Mouse (Mus musculus): ENCODE measurements around the gene Shq1. TPM values are rescaled to one million over a fixed set of nuclear protein-coding genes. Genes with fewer than 3 reads are reported as not detected.

Shq1 gene
- polyA plus RNA-seq, 1 experiment from 2014 or later: 8.1 TPM

GRCm38 (mm10) chr6:100542154-100542997 lies 128.6 kb downstream of the Shq1 start:
- Histone ChIP-seq H3K4me3 (ENCODE audit: low read depth, low read length) (no peak overlapping the region), H3K36me3 (ENCODE audit: control insufficient read depth, insufficient read depth) (no peaks in the 10 kb centered on the region), H3K4me1 (ENCODE audit: control insufficient read depth, low read depth, low read length) (no peaks in the 10 kb centered on the region), H3K9me3 (replicated peaks; ENCODE audit: control insufficient read depth, low read length) (no peaks in the 10 kb centered on the region), H3K27ac (ENCODE audit: low read length) (no peak overlapping the region), H3K9ac (ENCODE audit: low read depth, low read length) (no peak overlapping the region), H3K4me2 (ENCODE audit: low read depth, low read length) (no peak overlapping the region), H3K27me3 (ENCODE audit: control insufficient read depth, insufficient read depth, low read depth, low read length) (no peaks in the 10 kb centered on the region)
- 71% methylated on average over 15 of the region's 15 CpGs for WGBS (ENCODE audit: insufficient replicate concordance)
- no peak for ATAC-seq (ENCODE audit: low read depth)

GRCm38 (mm10) chr6:100539698-100540097 lies 131.3 kb downstream of the Shq1 start:
- no peaks in the 10 kb centered on the region for H3K27me3 ChIP-seq (ENCODE audit: control insufficient read depth, insufficient read depth, low read depth, low read length)
- no peaks in the 10 kb centered on the region for H3K4me1 ChIP-seq (ENCODE audit: control insufficient read depth, low read depth, low read length)
- H3K36me3 ChIP-seq (ENCODE audit: control insufficient read depth, insufficient read depth): no peaks in the 10 kb centered on the region
- H3K27ac ChIP-seq (ENCODE audit: low read length): no peak overlapping the region
- no peaks in the 10 kb centered on the region for H3K9me3 ChIP-seq (replicated peaks; ENCODE audit: control insufficient read depth, low read length)
- H3K9ac ChIP-seq (ENCODE audit: low read depth, low read length): no peak overlapping the region
- no peak for ATAC-seq (ENCODE audit: low read depth)
- 32% methylated on average over 4 of the region's 4 CpGs for WGBS (ENCODE audit: insufficient replicate concordance)
- H3K4me3 ChIP-seq (ENCODE audit: low read depth, low read length): no peak overlapping the region
- no peak overlapping the region for H3K4me2 ChIP-seq (ENCODE audit: low read depth, low read length)

- no peaks in the 10 kb centered on the region for H3K36me3 ChIP-seq (ENCODE audit: control insufficient read depth, insufficient read depth)
- no peaks in the 10 kb centered on the region for H3K4me1 ChIP-seq (ENCODE audit: control insufficient read depth, low read depth, low read length)
- no peak overlapping the region for H3K9ac ChIP-seq (ENCODE audit: low read depth, low read length)
- H3K4me2 ChIP-seq (ENCODE audit: low read depth, low read length): no peak overlapping the region
- H3K4me3 ChIP-seq (ENCODE audit: low read depth, low read length): no peak overlapping the region
- H3K9me3 ChIP-seq (replicated peaks; ENCODE audit: control insufficient read depth, low read length): no peaks in the 10 kb centered on the region
- H3K27me3 ChIP-seq (ENCODE audit: control insufficient read depth, insufficient read depth, low read depth, low read length): no peaks in the 10 kb centered on the region
- 64% methylated on average over 7 of the region's 7 CpGs for WGBS (ENCODE audit: insufficient replicate concordance)
- no peak for ATAC-seq (ENCODE audit: low read depth)
- no peak overlapping the region for H3K27ac ChIP-seq (ENCODE audit: low read length)
Measured at GRCm38 (mm10) chr6:100538570-100538969, 132.4 kb downstream of the Shq1 start.

- no peak for ATAC-seq (ENCODE audit: low read depth)
- H3K4me2 ChIP-seq (ENCODE audit: low read depth, low read length): no peak overlapping the region
- 51% methylated on average over 6 of the region's 6 CpGs for WGBS (ENCODE audit: insufficient replicate concordance)
- no peaks in the 10 kb centered on the region for H3K36me3 ChIP-seq (ENCODE audit: control insufficient read depth, insufficient read depth)
- H3K27ac ChIP-seq (ENCODE audit: low read length): no peak overlapping the region
- H3K4me3 ChIP-seq (ENCODE audit: low read depth, low read length): no peak overlapping the region
- H3K9me3 ChIP-seq (replicated peaks; ENCODE audit: control insufficient read depth, low read length): no peaks in the 10 kb centered on the region
- H3K4me1 ChIP-seq (ENCODE audit: control insufficient read depth, low read depth, low read length): no peaks in the 10 kb centered on the region
- H3K9ac ChIP-seq (ENCODE audit: low read depth, low read length): no peak overlapping the region
- H3K27me3 ChIP-seq (ENCODE audit: control insufficient read depth, insufficient read depth, low read depth, low read length): no peaks in the 10 kb centered on the region
Measured at GRCm38 (mm10) chr6:100537987-100538386, 133.0 kb downstream of the Shq1 start.

GRCm38 (mm10) chr6:100537042-100537441 lies 133.9 kb downstream of the Shq1 start:
- Histone ChIP-seq H3K36me3 (ENCODE audit: control insufficient read depth, insufficient read depth) (no peaks in the 10 kb centered on the region), H3K9me3 (replicated peaks; ENCODE audit: control insufficient read depth, low read length) (no peaks in the 10 kb centered on the region), H3K4me3 (ENCODE audit: low read depth, low read length) (no peak overlapping the region), H3K27ac (ENCODE audit: low read length) (no peak overlapping the region), H3K27me3 (ENCODE audit: control insufficient read depth, insufficient read depth, low read depth, low read length) (no peaks in the 10 kb centered on the region), H3K4me1 (ENCODE audit: control insufficient read depth, low read depth, low read length) (no peaks in the 10 kb centered on the region), H3K4me2 (ENCODE audit: low read depth, low read length) (no peak overlapping the region), H3K9ac (ENCODE audit: low read depth, low read length) (no peak overlapping the region)
- ATAC-seq (ENCODE audit: low read depth): no peak
- WGBS (ENCODE audit: insufficient replicate concordance): 52% methylated on average over 5 of the region's 5 CpGs

- no peak overlapping the region for H3K4me3 ChIP-seq (ENCODE audit: low read depth, low read length)
- ATAC-seq (ENCODE audit: low read depth): no peak
- WGBS (ENCODE audit: insufficient replicate concordance): 56% methylated on average over 6 of the region's 7 CpGs
- H3K27ac ChIP-seq (ENCODE audit: low read length): no peak overlapping the region
- no peaks in the 10 kb centered on the region for H3K9me3 ChIP-seq (replicated peaks; ENCODE audit: control insufficient read depth, low read length)
- H3K4me2 ChIP-seq (ENCODE audit: low read depth, low read length): no peak overlapping the region
- no peaks in the 10 kb centered on the region for H3K27me3 ChIP-seq (ENCODE audit: control insufficient read depth, insufficient read depth, low read depth, low read length)
- H3K9ac ChIP-seq (ENCODE audit: low read depth, low read length): no peak overlapping the region
- H3K4me1 ChIP-seq (ENCODE audit: control insufficient read depth, low read depth, low read length): no peaks in the 10 kb centered on the region
- H3K36me3 ChIP-seq (ENCODE audit: control insufficient read depth, insufficient read depth): no peaks in the 10 kb centered on the region
Measured at GRCm38 (mm10) chr6:100533364-100533763, 137.6 kb downstream of the Shq1 start.

GRCm38 (mm10) chr6:100532326-100532725 lies 138.6 kb downstream of the Shq1 start:
- ATAC-seq (ENCODE audit: low read depth): no peak
- 56% methylated on average over 8 of the region's 8 CpGs for WGBS (ENCODE audit: insufficient replicate concordance)
- no peak overlapping the region for H3K27ac ChIP-seq (ENCODE audit: low read length)

GRCm38 (mm10) chr6:100529673-100530072 lies 141.3 kb downstream of the Shq1 start:
- Histone ChIP-seq H3K27ac (ENCODE audit: low read length) (no peak overlapping the region), H3K9ac (ENCODE audit: low read depth, low read length) (no peak overlapping the region), H3K4me2 (ENCODE audit: low read depth, low read length) (no peak overlapping the region), H3K9me3 (replicated peaks; ENCODE audit: control insufficient read depth, low read length) (no peaks in the 10 kb centered on the region), H3K4me1 (ENCODE audit: control insufficient read depth, low read depth, low read length) (no peaks in the 10 kb centered on the region), H3K27me3 (ENCODE audit: control insufficient read depth, insufficient read depth, low read depth, low read length) (no peaks in the 10 kb centered on the region), H3K4me3 (ENCODE audit: low read depth, low read length) (no peak overlapping the region), H3K36me3 (ENCODE audit: control insufficient read depth, insufficient read depth) (no peaks in the 10 kb centered on the region)
- WGBS (ENCODE audit: insufficient replicate concordance): 58% methylated on average over 3 of the region's 3 CpGs
- no peak for ATAC-seq (ENCODE audit: low read depth)

More at GRCm38 (mm10) chr6:100532326-100532725, 138.6 kb downstream of the Shq1 start:
- Histone ChIP-seq H3K4me1 (ENCODE audit: control insufficient read depth, low read depth, low read length) (no peaks in the 10 kb centered on the region), H3K9ac (ENCODE audit: low read depth, low read length) (no peak overlapping the region), H3K27me3 (ENCODE audit: control insufficient read depth, insufficient read depth, low read depth, low read length) (no peaks in the 10 kb centered on the region), H3K9me3 (replicated peaks; ENCODE audit: control insufficient read depth, low read length) (no peaks in the 10 kb centered on the region), H3K36me3 (ENCODE audit: control insufficient read depth, insufficient read depth) (no peaks in the 10 kb centered on the region), H3K4me2 (ENCODE audit: low read depth, low read length) (no peak overlapping the region), H3K4me3 (ENCODE audit: low read depth, low read length) (no peak overlapping the region)

GRCm38 (mm10) chr6:100528556-100528955 lies 142.4 kb downstream of the Shq1 start:
- Histone ChIP-seq H3K27ac (ENCODE audit: low read length) (no peak overlapping the region), H3K9me3 (replicated peaks; ENCODE audit: control insufficient read depth, low read length) (no peaks in the 10 kb centered on the region), H3K9ac (ENCODE audit: low read depth, low read length) (no peak overlapping the region), H3K27me3 (ENCODE audit: control insufficient read depth, insufficient read depth, low read depth, low read length) (no peaks in the 10 kb centered on the region), H3K4me2 (ENCODE audit: low read depth, low read length) (no peak overlapping the region), H3K4me1 (ENCODE audit: control insufficient read depth, low read depth, low read length) (no peaks in the 10 kb centered on the region), H3K4me3 (ENCODE audit: low read depth, low read length) (no peak overlapping the region), H3K36me3 (ENCODE audit: control insufficient read depth, insufficient read depth) (no peaks in the 10 kb centered on the region)
- ATAC-seq (ENCODE audit: low read depth): no peak
- WGBS (ENCODE audit: insufficient replicate concordance): 26% methylated on average over 7 of the region's 7 CpGs
